Mouse (Mus musculus) myocyte (in vitro differentiated cells): ENCODE results near the gene Prpf8. TPM values are rescaled to one million over a fixed set of nuclear protein-coding genes. Genes with fewer than 3 reads are reported as not detected.

ENCODE experiments used
- H3K27me3 ChIP-seq: one replicate; pipeline ENCODE4 v1.6.1; 2011; ENCODE audit not compliant: control insufficient read depth, insufficient read depth, insufficient read length
- H3K36me3 ChIP-seq: one replicate; pipeline ENCODE4 v1.6.1; 2011; ENCODE audit not compliant: control insufficient read depth, insufficient read depth
- H3K4me2 ChIP-seq: one replicate; pipeline ENCODE4 v1.6.1; 2011; ENCODE audit warnings: low read depth, control low read depth
- H3K4me3 ChIP-seq: one replicate; pipeline ENCODE4 v1.5.1; 2011; ENCODE audit warnings: mild to moderate bottlenecking, control low read depth, moderate library complexity
- H3K79me2 ChIP-seq: one replicate; pipeline ENCODE4 v1.6.1; 2011; ENCODE audit not compliant: control insufficient read depth, insufficient read depth
- H3ac ChIP-seq: one replicate; pipeline ENCODE4 v1.6.1; 2011; ENCODE audit not compliant: control insufficient read depth, insufficient read length
- CEBPB ChIP-seq: IDR thresholded peaks from 2 replicates; pipeline ENCODE4 v1.6.1; 2011; ENCODE audit warnings: mild to moderate bottlenecking, moderate library complexity; ENCODE audit not compliant: poor library complexity, insufficient read depth, severe bottlenecking
- E2F4 ChIP-seq: IDR thresholded peaks from one replicate; pipeline ENCODE4 v1.6.1; 2011; ENCODE audit warnings: mild to moderate bottlenecking, control low read depth, moderate library complexity; ENCODE audit not compliant: insufficient read depth
- MAX ChIP-seq: IDR thresholded peaks from one replicate; pipeline ENCODE4 v1.6.1; 2011; ENCODE audit warnings: low read depth, mild to moderate bottlenecking, control low read depth
- MYOD1 ChIP-seq, 3 experiments: IDR thresholded peaks; one replicate each; pipeline ENCODE4 v1.6.1; 2011; ENCODE audit warnings: control low read depth in 2 of 3, low read depth in 2 of 3, mild to moderate bottlenecking in 2 of 3, moderate library complexity in 1 of 3; ENCODE audit not compliant: insufficient read length in 2 of 3, control insufficient read depth in 1 of 3
- MYOG ChIP-seq, 3 experiments: IDR thresholded peaks; one replicate each; pipeline ENCODE4 v1.6.1; 2011; ENCODE audit warnings: control low read depth in 2 of 3, low read depth in 2 of 3, mild to moderate bottlenecking in 2 of 3; ENCODE audit not compliant: insufficient read length in 2 of 3, control insufficient read depth in 1 of 3, insufficient read depth in 1 of 3
- POLR2A ChIP-seq: IDR thresholded peaks from one replicate; pipeline ENCODE4 v1.6.1; 2011; ENCODE audit warnings: low read depth, mild to moderate bottlenecking, control low read depth, moderate library complexity; ENCODE audit not compliant: insufficient read length
- POLR2AphosphoS2 ChIP-seq: IDR thresholded peaks from one replicate; pipeline ENCODE4 v1.6.1; 2011; ENCODE audit warnings: low read depth, control low read depth; ENCODE audit not compliant: insufficient read length
- REST ChIP-seq: IDR thresholded peaks from one replicate; pipeline ENCODE4 v1.6.1; 2011; ENCODE audit warnings: mild to moderate bottlenecking, control low read depth, moderate library complexity; ENCODE audit not compliant: insufficient read depth, insufficient read length
- SRF ChIP-seq: IDR thresholded peaks from one replicate; pipeline ENCODE4 v1.6.1; 2011; ENCODE audit warnings: low read depth; ENCODE audit not compliant: control insufficient read depth, insufficient read length
- TCF12 ChIP-seq: IDR thresholded peaks from one replicate; pipeline ENCODE4 v1.6.1; 2011; ENCODE audit warnings: mild to moderate bottlenecking, control low read depth; ENCODE audit not compliant: poor library complexity, insufficient read depth, severe bottlenecking
- TCF3 ChIP-seq: IDR thresholded peaks from one replicate; pipeline ENCODE4 v1.6.1; 2011; ENCODE audit warnings: low read depth, control low read depth; ENCODE audit not compliant: insufficient read length
- USF1 ChIP-seq: IDR thresholded peaks from one replicate; pipeline ENCODE4 v1.6.1; 2011; ENCODE audit warnings: low read depth, mild to moderate bottlenecking, control low read depth, moderate library complexity
- polyA plus RNA-seq: library from polyadenylated mRNA; unstranded; fragments of >200 nt; fragmentation: generic; extraction: Trizol; gene quantifications from one replicate; pipeline ENCODE4 v1.2.1, GENCODE M21; 2012; ENCODE audit warnings: missing spikeins

Gene Prpf8
- polyA plus RNA-seq, 1 experiment: 93.0 TPM

GRCm38 (mm10) chr11:75487496-75487895 lies 880 bp downstream of the Prpf8 start:
- no peaks in the 10 kb centered on the region for H3K27me3 ChIP-seq
- peak overlapping the region; percentile 94 for H3K4me2 ChIP-seq
- peaks cover 33% of the 10 kb centered on the region for H3K36me3 ChIP-seq
- TF ChIP-seq MYOD1 (IDR thresholded peaks at IDR 0.05; ENCODE audit: control insufficient read depth in 1 of 3, insufficient read length in 2 of 3, low read depth in 2 of 3) (no peak), E2F4 (no peak)
- peaks cover 31% of the 10 kb centered on the region for H3K79me2 ChIP-seq
- peak overlapping the region; percentile 83 for H3K4me3 ChIP-seq
- peak overlapping the region; percentile 96 for H3ac ChIP-seq

DNA sequence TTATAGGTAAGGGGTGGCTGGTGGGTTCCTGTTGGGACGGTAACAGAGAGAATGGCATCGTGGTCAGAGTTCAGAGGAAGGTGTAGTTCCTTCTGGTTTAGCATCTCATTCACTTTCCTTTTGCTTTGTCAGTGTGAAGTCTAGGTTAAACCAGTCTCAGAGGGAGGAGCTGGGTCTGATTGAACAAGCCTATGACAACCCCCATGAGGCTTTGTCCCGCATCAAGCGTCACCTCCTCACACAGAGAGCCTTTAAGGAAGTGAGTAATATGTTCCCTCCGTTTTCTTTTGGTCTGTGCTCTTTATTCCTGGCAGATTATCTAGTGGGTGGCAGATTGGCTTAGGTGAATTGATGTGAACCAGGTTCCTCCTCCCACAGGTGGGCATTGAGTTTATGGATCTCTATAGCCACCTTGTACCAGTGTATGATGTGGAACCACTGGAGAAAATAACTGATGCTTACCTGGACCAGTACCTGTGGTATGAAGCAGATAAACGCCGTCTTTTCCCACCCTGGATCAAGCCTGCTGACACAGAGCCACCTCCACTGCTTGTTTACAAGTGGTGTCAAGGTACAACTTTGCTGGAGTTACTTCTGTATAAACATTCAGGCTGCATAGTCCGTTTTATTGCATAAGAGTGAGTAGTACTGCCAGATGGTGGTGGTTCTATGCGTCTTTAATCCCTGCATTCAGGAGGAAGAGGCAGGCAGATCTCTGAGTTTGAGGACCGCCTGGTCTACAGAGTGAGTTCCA lies 7.9 kb downstream of the Prpf8 start:
- no peak overlapping the region for H3ac ChIP-seq

GRCm38 (mm10) chr11:75498126-75498525 lies 11.5 kb downstream of the Prpf8 start:
- H3ac ChIP-seq: no peak overlapping the region
- peaks cover 91% of the 10 kb centered on the region for H3K36me3 ChIP-seq
- no peak overlapping the region for H3K4me3 ChIP-seq
- H3K27me3 ChIP-seq: no peaks in the 10 kb centered on the region
- no peaks in the 10 kb centered on the region for H3K79me2 ChIP-seq
- no peak overlapping the region for H3K4me2 ChIP-seq
- TF ChIP-seq MAX (no peak), TCF12 (no peak), MYOG (IDR thresholded peaks at IDR 0.05; ENCODE audit: control insufficient read depth in 1 of 3, insufficient read depth in 1 of 3, insufficient read length in 2 of 3, low read depth in 2 of 3) (no peak), POLR2A (no peak), POLR2AphosphoS2 (no peak), E2F4 (no peak), MYOD1 (IDR thresholded peaks at IDR 0.05; ENCODE audit: control insufficient read depth in 1 of 3, insufficient read length in 2 of 3, low read depth in 2 of 3) (no peak)

More for the DNA sequence above, 7.9 kb downstream of the Prpf8 start:
- Histone ChIP-seq H3K27me3 (no peaks in the 10 kb centered on the region), H3K36me3 (peaks cover 95% of the 10 kb centered on the region), H3K4me3 (no peak overlapping the region), H3K4me2 (no peak overlapping the region), H3K79me2 (peaks cover 2% of the 10 kb centered on the region)
- no peak for TF ChIP-seq E2F4
- no peak for TF ChIP-seq REST
- no peak for TF ChIP-seq TCF3
- TF ChIP-seq POLR2AphosphoS2: no peak
- no peak for TF ChIP-seq SRF
- TF ChIP-seq MAX: no peak
- TF ChIP-seq MYOG (IDR thresholded peaks at IDR 0.05; ENCODE audit: control insufficient read depth in 1 of 3, insufficient read depth in 1 of 3, insufficient read length in 2 of 3, low read depth in 2 of 3): no peak
- no peak for TF ChIP-seq USF1
- TF ChIP-seq TCF12: no peak
- TF ChIP-seq CEBPB: no peak
- TF ChIP-seq MYOD1 (IDR thresholded peaks at IDR 0.05; ENCODE audit: control insufficient read depth in 1 of 3, insufficient read length in 2 of 3, low read depth in 2 of 3): no peak
- TF ChIP-seq POLR2A: no peak

- H3ac ChIP-seq: no peak overlapping the region
- no peaks in the 10 kb centered on the region for H3K79me2 ChIP-seq
- H3K36me3 ChIP-seq: peaks cover 49% of the 10 kb centered on the region
- no peak overlapping the region for H3K4me2 ChIP-seq
- no peaks in the 10 kb centered on the region for H3K27me3 ChIP-seq
- H3K4me3 ChIP-seq: no peak overlapping the region
- TF ChIP-seq E2F4 (no peak), MYOD1 (IDR thresholded peaks at IDR 0.05; ENCODE audit: control insufficient read depth in 1 of 3, insufficient read length in 2 of 3, low read depth in 2 of 3) (peak in 1 of 3 experiments; percentile 10)
Observed at GRCm38 (mm10) chr11:75508162-75508561, 21.5 kb downstream of the Prpf8 start.

DNA sequence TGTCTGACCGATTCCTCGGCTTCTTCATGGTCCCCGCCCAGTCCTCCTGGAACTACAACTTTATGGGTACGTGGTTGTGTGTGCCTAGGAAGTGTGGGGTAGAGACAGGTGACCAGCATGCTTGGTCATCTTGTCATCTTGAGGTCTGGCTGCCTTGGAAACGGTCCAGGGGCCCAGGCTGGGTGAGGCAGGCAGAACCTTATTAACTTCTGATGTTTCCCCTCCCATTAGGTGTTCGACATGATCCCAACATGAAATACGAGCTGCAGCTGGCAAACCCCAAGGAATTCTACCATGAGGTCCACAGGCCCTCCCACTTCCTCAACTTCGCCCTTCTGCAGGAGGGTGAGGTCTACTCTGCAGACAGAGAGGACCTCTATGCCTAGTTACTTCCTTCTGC lies 22.3 kb downstream of the Prpf8 start:
- TF ChIP-seq MAX (no peak), POLR2AphosphoS2 (no peak), CEBPB (no peak), TCF3 (no peak), MYOG (IDR thresholded peaks at IDR 0.05; ENCODE audit: control insufficient read depth in 1 of 3, insufficient read depth in 1 of 3, insufficient read length in 2 of 3, low read depth in 2 of 3) (peak in 1 of 3 experiments; percentile 35), MYOD1 (IDR thresholded peaks at IDR 0.05; ENCODE audit: control insufficient read depth in 1 of 3, insufficient read length in 2 of 3, low read depth in 2 of 3) (peak in 2 of 3 experiments; percentile 32 to 55), POLR2A (no peak), E2F4 (no peak), USF1 (no peak), SRF (no peak), TCF12 (no peak), REST (no peak)
- Histone ChIP-seq H3K79me2 (no peaks in the 10 kb centered on the region), H3ac (no peak overlapping the region), H3K4me3 (no peak overlapping the region), H3K36me3 (peaks cover 45% of the 10 kb centered on the region), H3K4me2 (peak overlapping the region; percentile 93), H3K27me3 (no peaks in the 10 kb centered on the region)
